Mouse (Mus musculus): ENCODE data around the gene Cux1.
A peak's percentile ranks its signal among the peaks of the same experiment; 100 is the strongest.

The Cux1 gene

DNA sequence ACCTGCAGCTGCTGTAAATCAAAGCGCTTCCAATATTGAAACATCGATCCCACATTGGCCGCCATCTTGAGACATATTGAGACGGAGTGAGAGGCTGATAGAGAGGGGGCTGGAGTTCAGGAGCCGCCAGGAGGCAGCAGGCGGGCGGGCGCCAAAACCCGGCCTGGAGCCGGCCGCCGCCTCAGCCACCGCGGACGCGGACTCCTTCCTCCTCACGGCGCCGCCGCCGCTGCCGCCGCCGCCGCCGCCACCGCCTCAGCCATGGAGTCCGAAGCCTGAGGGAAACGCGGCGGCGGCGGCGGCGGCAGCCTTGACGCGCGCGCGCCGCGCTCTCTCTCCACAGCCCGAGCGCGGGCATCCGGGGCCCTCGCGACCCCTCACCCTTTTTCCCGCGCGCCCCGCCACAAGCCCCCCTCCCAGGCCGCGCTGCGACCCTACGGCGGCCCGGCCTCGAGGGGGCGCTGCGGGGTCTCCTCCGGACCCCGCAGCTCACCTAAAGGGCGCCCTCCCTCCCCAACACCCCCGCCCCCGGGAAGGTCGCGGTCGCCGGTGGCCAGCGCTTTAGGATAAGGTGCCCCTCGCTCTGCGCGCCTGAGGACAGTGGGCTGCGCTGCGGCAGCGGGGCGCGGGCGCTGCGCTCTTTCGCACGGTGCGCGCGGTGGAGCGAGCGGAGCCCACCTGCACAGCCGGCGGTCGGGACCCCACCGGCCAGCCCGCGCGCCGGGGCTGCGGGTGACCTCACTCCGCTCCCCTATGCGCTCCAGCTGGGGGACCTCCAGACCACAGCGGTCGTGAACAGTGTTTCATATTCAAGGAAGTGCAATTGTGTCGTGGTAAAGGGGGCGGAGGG, at the start of gene Cux1:
Cux1 (minus strand) TSS at position 315 of the 850 bp plus-strand sequence.
- peak; percentile 86 to 89 for DNase-seq

DNA sequence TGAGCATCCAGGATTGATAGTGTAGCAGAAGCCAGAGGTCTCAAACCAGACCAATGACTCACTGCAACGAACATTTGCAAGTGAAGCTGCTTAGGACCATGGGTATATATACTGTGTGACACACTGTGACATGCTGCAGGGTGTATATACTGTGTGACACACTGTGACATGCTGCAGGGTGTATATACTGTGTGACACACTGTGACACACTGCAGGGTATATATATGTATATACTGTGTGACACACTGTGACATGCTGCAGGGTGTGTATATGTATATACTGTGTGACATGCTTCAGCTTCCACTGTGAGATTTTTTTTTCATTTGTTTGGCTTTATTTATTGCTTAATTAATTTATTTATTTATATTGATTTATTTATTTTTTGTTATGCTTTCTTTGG, 45.1 kb upstream of the Cux1 start:
- no peak for DNase-seq

- peak; percentile 62 to 82 for DNase-seq
These were observed 41.6 kb upstream of the Cux1 start for GRCm38 (mm10) chr5:136608814-136609434.

- no peak for DNase-seq
These were observed 37.9 kb upstream of the Cux1 start for GRCm38 (mm10) chr5:136605144-136605543.

GRCm38 (mm10) chr5:136603176-136603964, 36.1 kb upstream of the Cux1 start:
- DNase-seq, result no peak

DNA sequence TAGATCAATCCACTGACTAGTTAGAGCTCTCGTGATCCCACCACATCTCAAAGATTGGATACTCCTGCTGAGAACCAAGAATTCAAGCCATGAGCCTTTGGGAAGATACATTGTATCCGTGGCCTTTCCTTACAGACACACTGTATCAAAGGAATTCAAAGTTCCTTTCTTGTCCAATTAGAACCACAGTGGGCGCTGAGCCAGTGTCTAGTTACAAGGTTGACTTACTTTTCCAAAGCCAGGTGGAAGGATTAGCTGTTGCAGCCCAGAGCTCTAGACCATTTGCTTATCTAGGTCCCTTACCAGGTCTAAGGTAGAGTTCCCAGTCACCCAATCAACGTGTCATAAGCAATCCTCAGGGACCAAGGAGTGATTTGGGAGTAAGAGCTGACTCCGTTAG, 33.2 kb upstream of the Cux1 start:
- no peak for DNase-seq

DNA sequence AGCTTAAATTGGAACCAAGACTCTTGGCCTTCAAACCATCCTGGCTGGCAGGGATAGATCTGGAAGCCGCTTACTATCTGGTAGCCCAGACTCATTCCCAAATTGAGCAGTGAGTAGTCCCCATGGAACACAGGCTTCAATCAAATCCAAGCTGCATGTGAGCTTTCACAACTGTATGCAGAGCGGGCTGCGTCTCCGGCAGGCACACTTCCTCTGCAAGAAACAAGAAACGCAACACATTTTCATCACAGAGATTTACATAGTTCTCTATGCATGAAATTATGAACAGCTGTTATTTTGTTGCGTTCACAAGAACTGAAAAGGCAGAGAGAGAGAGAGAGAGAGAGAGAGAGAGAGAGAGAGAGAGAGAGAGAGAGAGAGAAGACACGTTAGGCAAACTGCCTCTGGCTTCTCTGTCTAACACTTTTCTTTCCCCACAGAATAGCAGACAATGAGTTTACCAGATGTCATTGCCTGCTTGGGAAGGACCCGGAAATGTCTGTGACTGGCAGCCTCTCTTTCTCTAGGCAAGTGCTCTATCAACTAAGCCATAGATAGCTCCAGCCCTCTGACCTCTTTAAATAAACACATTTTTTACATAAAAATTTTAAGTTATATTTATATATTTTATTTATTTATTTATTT, 27.7 kb upstream of the Cux1 start:
- DNase-seq, result no peak

DNA sequence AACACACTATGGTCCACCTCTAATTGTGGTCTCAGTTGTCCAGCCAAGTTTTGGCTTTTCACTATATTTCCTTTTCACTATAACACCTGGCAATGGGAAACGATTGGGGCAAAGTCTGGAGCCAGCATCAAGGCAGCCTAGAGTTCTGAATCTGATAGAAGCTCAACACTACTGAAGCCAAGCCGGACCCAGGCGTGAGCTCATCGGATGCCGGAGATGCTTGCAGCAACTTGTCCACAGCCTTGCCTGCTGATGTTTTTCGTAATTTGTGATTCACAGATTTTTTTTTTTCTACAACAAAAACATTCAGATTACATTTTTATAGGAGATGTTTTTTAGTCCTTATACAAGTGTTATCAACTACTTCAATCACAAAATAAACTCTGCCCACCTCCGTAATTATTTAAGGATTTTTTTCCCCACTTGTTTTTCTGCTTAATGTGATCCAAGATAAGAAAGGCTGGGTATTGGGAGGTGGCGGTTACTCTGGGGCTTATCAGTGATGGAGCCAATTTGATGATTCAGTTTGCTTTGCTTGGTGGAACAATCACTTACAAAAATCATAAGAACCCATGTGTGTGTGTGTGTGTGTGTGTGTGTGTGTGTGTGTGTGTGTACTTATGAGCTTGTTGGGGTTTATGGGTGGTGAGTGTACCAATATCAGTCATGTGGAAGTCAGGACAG, 24.7 kb upstream of the Cux1 start:
- no peak for DNase-seq

- no peak for DNase-seq
These were observed 21.7 kb upstream of the Cux1 start for GRCm38 (mm10) chr5:136589002-136589401.

- no peak for DNase-seq
These were observed 21.2 kb upstream of the Cux1 start for GRCm38 (mm10) chr5:136588471-136588870.

GRCm38 (mm10) chr5:136584676-136585285, 17.5 kb upstream of the Cux1 start:
- no peak for DNase-seq

DNA sequence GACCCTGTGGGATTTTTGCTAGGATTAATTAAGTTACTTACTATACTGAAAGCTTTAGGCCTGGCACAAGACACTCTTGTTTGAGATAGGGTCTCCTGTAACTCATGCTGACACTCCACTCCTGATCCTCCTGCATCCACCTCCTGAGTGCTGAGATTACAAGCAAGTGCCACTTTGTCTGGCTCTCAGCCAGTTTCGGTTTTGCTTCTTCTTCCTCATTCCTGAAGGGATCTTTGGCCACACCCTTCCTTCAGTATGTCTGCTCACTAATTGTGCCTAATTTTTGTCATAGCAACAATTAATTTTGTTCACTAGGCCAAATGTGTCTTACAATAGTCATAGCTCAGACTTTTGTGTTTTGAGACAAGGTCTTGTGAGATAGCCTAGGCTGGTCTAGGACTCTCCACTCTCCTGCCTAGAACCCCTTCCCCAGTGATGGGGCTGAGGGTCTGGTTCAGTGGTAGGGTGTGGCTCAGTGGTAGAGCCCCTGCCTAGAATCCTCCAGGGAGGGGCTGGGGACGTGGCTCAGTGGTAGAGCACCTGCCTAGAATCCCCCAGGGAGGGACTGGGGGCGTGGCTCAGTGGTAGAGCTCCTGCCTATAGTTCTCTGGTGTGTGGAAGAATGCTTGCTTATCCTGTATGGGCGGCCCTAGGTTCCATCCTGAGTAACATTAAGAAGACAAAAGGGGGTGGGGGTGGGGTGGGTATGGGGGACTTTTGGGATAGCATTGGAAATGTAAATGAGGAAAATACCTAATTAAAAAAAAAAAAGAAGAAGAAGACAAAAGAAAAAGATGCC, 16.6 kb upstream of the Cux1 start:
- peak; percentile 17 to 44 for DNase-seq

DNA sequence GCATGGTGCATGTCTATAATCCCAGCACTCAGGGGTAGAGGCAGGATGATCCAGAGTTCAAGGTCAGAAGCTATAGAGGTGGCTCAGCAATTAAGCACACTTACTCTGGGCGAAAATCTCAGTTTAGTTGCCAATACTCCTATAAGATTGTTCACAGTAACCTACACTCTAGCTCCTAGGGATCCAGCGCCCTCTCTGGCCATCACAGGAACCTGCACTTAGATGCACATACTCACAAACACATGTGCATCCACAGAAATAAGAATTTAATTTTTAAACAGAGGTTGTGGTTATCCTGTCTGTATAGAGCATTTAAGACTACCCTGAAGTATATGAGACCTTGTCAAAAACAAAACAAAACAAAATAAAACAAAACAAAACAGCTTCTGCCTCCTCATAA, 16.0 kb upstream of the Cux1 start:
- DNase-seq, result no peak

GRCm38 (mm10) chr5:136582201-136582600, 14.9 kb upstream of the Cux1 start:
- DNase-seq, result no peak

- DNase-seq, result no peak
These were observed 14.3 kb upstream of the Cux1 start for GRCm38 (mm10) chr5:136581625-136582024.

DNA sequence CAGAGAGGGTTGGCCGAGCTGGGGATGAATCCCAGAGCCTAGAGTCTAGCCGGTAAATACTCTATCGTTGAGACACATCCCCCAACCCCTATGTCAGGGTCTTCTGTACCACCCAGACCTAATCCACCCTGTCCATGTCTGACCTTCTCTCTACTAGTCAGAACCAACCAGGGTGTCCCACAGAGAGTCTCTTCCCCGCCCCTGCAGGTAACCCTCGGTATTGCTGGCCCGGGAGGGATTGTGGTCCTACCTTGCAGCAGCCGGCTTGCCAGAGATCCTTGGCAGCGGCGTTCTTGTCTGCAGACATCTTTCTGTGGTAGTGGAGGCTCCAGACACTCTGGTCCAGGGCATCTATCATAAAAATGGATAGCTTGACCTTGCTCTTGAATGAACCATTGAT, 13.9 kb upstream of the Cux1 start:
- DNase-seq, result peak; percentile 57 to 65

DNA sequence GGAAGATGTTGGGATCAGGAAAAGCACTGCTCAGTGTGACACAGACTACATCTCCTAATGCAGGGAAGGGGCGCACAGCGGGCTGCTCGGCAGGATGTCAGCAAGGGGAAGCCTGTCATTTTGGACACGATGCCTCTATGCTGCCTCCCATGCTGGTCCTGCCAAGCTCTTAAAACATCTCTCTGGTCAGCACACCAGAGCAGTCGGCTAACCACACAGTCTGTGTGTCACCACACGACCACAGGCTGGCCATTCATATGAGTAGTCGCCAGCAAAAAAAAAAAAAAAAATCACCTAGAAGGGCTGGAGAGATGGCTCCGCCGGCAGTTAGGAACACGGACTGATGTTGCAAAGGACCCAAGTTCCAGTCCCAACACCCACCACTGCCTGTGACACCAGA, 10.9 kb upstream of the Cux1 start:
- DNase-seq, result no peak

GRCm38 (mm10) chr5:136570171-136570570, 2.9 kb upstream of the Cux1 start:
- no peak for DNase-seq

GRCm38 (mm10) chr5:136568776-136569175, 1.5 kb upstream of the Cux1 start:
- peak; percentile 81 to 83 for DNase-seq

DNA sequence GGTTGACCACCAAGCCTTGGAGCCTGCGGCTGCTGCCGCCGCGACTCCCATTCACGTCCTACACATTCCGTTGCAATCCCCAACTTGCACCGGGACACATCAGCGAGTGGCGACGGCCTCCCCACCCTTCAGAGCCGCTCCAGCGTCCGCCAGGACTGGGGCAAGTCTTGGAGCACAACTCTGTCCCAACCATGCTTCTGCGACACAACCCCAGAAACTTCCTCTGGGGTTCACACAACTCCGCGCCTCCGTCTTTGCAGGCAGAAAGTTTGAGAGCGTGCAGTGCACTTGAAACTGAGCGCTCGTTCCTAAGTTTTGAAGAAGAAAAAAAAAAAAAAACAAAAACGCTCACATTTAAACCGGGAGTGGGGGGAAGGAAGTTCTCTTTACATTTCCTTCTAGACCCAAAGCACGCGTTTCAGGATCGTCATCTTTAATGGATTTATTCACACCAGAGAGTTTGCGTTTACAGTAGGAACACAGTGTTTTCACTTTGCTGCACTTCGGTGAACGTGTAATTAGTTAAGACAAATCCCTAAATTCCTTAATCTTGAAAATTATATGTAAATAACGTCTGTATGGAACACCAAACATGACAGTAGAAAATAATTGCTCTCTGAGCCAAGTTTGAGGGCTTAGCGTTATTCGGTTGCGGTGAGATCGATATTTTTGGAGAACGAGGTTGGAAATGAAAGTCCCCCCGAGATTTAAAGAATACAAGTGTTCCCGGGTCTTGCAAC, 906 bp upstream of the Cux1 start:
- peak; percentile 30 to 48 for DNase-seq
